ENCODE assay signal across 14 mouse cellular contexts in the genomic region with DNA sequence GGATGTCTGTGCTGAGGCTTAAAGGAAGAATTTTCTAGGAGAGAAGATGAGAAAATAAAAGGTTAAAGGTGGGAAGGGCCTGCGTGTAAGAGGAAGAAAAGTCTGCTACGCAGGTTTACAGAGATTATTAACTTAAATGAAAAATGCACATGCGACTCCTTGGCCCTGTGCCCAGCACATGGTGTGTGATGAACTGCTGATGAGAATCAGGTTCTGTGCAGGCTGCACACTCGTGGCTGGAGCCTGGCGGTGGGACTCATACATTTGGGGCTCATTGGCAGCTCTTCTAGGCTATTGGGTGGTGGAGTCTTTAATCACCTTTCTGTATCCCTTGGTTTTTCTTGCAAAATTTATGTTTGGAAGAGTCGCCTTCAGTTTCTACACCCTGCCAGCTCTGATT.
DNase-seq lines count a peak whose midpoint lies in the region; ATAC-seq lines count a peak whose summit lies in the region.
"Had no signal": no experiment of that assay in that cellular context is flagged by ENCODE, and none has a peak within 500 bp of the region (broad histone marks: within the 10 kb centered on the region; RNA-seq: fewer than 3 reads in every experiment).

No protein-coding gene starts in this region.

- WGBS in embryonic facial prominence, embryonic 11.5 days, result 48% methylated on average over 6 of the region's 6 CpGs
- WGBS in embryonic facial prominence, embryonic 10.5 days, result 66% methylated on average over 6 of the region's 6 CpGs
- 29% methylated on average over 6 of the region's 6 CpGs for WGBS in kidney, embryonic 14.5 days

- ATAC-seq in embryonic facial prominence, embryonic 11.5 days (replicated peaks; ENCODE audit: insufficient number of reproducible peaks, low FRiP score, low TSS enrichment, low read depth), result no peak
- no peak for ATAC-seq in kidney, embryonic 14.5 days (ENCODE audit: low FRiP score, low TSS enrichment)
- ATAC-seq: forebrain, embryonic 16.5 days; hindbrain, embryonic 16.5 days had no signal

- no peaks in the 10 kb centered on the region for H3K4me1 ChIP-seq in embryonic facial prominence, embryonic 11.5 days (ENCODE audit: control insufficient read depth, insufficient read depth, low read length)
- H3K4me1 ChIP-seq in embryonic facial prominence, embryonic 10.5 days, result peaks cover 16% of the 10 kb centered on the region
- H3K4me1 ChIP-seq in kidney, embryonic 14.5 days (ENCODE audit: control insufficient read depth, insufficient read depth, low read length), result no peaks in the 10 kb centered on the region

- H3K9me3 ChIP-seq in embryonic facial prominence, embryonic 11.5 days (replicated peaks; ENCODE audit: control insufficient read depth, low read length), result no peaks in the 10 kb centered on the region
- no peaks in the 10 kb centered on the region for H3K9me3 ChIP-seq in embryonic facial prominence, embryonic 10.5 days
- H3K9me3 ChIP-seq in kidney, embryonic 14.5 days (ENCODE audit: control insufficient read depth, low read length), result no peaks in the 10 kb centered on the region

- H3K4me2 ChIP-seq in embryonic facial prominence, embryonic 11.5 days (ENCODE audit: low read depth, low read length), result no peak overlapping the region
- no peak overlapping the region for H3K4me2 ChIP-seq in kidney, embryonic 14.5 days (replicated peaks; ENCODE audit: low read depth, low read length)
- H3K4me2 ChIP-seq: liver, embryonic 11.5 days had no signal

- DNase-seq in embryonic facial prominence, embryonic 11.5 days (ENCODE audit: low spot score), result peak; percentile 21
- DNase-seq in embryonic facial prominence, embryonic 10.5 days (ENCODE audit: low spot score), result no peak
- peak; percentile 62 for DNase-seq in kidney, postnatal 10 days
- DNase-seq in urinary bladder, postnatal 14 days (ENCODE audit: low spot score), result peak; percentile 60
- DNase-seq in urinary bladder, postnatal 4 days (ENCODE audit: low spot score in 2 of 2), result no peak
- DNase-seq in layer of hippocampus, postnatal 25 days (ENCODE audit: extremely low spot score in 1 of 2, low spot score in 1 of 2), result no peak
- no peak for DNase-seq in layer of hippocampus, adult 9-10 months (ENCODE audit: low spot score)
- DNase-seq: adrenal gland, adult 2 months; heart, adult 2 months; lung, postnatal 36 days had no signal

- H3K9ac ChIP-seq in embryonic facial prominence, embryonic 11.5 days (replicated peaks; ENCODE audit: low read length), result no peak overlapping the region
- H3K9ac ChIP-seq in kidney, embryonic 14.5 days (ENCODE audit: low read depth, low read length), result no peak overlapping the region

- no peaks in the 10 kb centered on the region for H3K27me3 ChIP-seq in embryonic facial prominence, embryonic 11.5 days (ENCODE audit: control insufficient read depth, insufficient read depth, low read length)
- no peaks in the 10 kb centered on the region for H3K27me3 ChIP-seq in embryonic facial prominence, embryonic 10.5 days (replicated peaks; ENCODE audit: low read depth, poor library complexity, severe bottlenecking)
- no peaks in the 10 kb centered on the region for H3K27me3 ChIP-seq in kidney, embryonic 14.5 days (ENCODE audit: control insufficient read depth, insufficient read depth, low read length)

- no peak overlapping the region for H3K4me3 ChIP-seq in embryonic facial prominence, embryonic 11.5 days (ENCODE audit: low read depth, low read length)
- no peak overlapping the region for H3K4me3 ChIP-seq in embryonic facial prominence, embryonic 10.5 days
- no peak overlapping the region for H3K4me3 ChIP-seq in kidney, embryonic 14.5 days (ENCODE audit: low read length)
- H3K4me3 ChIP-seq: heart, adult 2 months had no signal

- H3K27ac ChIP-seq in embryonic facial prominence, embryonic 11.5 days (replicated peaks; ENCODE audit: low read depth, low read length), result no peak overlapping the region
- no peak overlapping the region for H3K27ac ChIP-seq in embryonic facial prominence, embryonic 10.5 days (replicated peaks)
- no peak overlapping the region for H3K27ac ChIP-seq in kidney, embryonic 14.5 days (ENCODE audit: low read depth, low read length)
- H3K27ac ChIP-seq: heart, adult 2 months had no signal

- no peaks in the 10 kb centered on the region for H3K36me3 ChIP-seq in embryonic facial prominence, embryonic 11.5 days (replicated peaks; ENCODE audit: control insufficient read depth, insufficient read depth, low read depth, low read length)
- no peaks in the 10 kb centered on the region for H3K36me3 ChIP-seq in embryonic facial prominence, embryonic 10.5 days (replicated peaks)
- H3K36me3 ChIP-seq in kidney, embryonic 14.5 days (ENCODE audit: control insufficient read depth, insufficient read depth, low read length), result no peaks in the 10 kb centered on the region

Comparison
In these comparisons a context has a peak if more than half of its experiments do, and no peak if none do; other contexts are left out.
1. DNase-seq: peak in embryonic facial prominence, embryonic 11.5 days (single experiment), kidney, postnatal 10 days (single experiment) and urinary bladder, postnatal 14 days (single experiment); none in embryonic facial prominence, embryonic 10.5 days (single experiment), urinary bladder, postnatal 4 days (0 of 2), layer of hippocampus, postnatal 25 days (0 of 2) and layer of hippocampus, adult 9-10 months (single experiment).